Mouse (Mus musculus): Measurements from ENCODE around the gene Pafah1b2.

Pafah1b2 gene

GRCm38 (mm10) chr9:46026058-46026849, 13.8 kb upstream of the Pafah1b2 start:
- no peak for DNase-seq

GRCm38 (mm10) chr9:46023591-46023990, 11.1 kb upstream of the Pafah1b2 start:
- no peak for DNase-seq

- no peak for DNase-seq
These were observed 7.5 kb upstream of the Pafah1b2 start for GRCm38 (mm10) chr9:46019975-46020374.

GRCm38 (mm10) chr9:46018316-46018715, 5.8 kb upstream of the Pafah1b2 start:
- no peak for DNase-seq

GRCm38 (mm10) chr9:46016417-46016816, 3.9 kb upstream of the Pafah1b2 start:
- DNase-seq, result peak; percentile 48 to 70

- DNase-seq, result peak; percentile 45 to 57
These were observed 3.3 kb upstream of the Pafah1b2 start for GRCm38 (mm10) chr9:46015831-46016230.

GRCm38 (mm10) chr9:46015081-46015551, 2.6 kb upstream of the Pafah1b2 start:
- DNase-seq, result peak; percentile 43 to 44

- peak; percentile 60 to 69 for DNase-seq
These were observed 1.8 kb upstream of the Pafah1b2 start for GRCm38 (mm10) chr9:46014251-46014681.

GRCm38 (mm10) chr9:46013616-46014015, 1.1 kb upstream of the Pafah1b2 start:
- DNase-seq, result no peak

- DNase-seq, result peak; percentile 44 to 45
These were observed 608 bp upstream of the Pafah1b2 start for GRCm38 (mm10) chr9:46013009-46013586.

GRCm38 (mm10) chr9:46011094-46011970, 1.2 kb downstream of the Pafah1b2 start:
- no peak for DNase-seq

- DNase-seq, result no peak
These were observed 2.9 kb downstream of the Pafah1b2 start for GRCm38 (mm10) chr9:46009669-46009983.

GRCm38 (mm10) chr9:46008931-46009668, 3.4 kb downstream of the Pafah1b2 start:
- DNase-seq, result no peak

GRCm38 (mm10) chr9:46006224-46006623, 6.3 kb downstream of the Pafah1b2 start:
- no peak for DNase-seq

- DNase-seq, result no peak
These were observed 8.0 kb downstream of the Pafah1b2 start for GRCm38 (mm10) chr9:46004529-46004928.

- peak; percentile 64 to 70 for DNase-seq
These were observed 8.8 kb downstream of the Pafah1b2 start for GRCm38 (mm10) chr9:46003729-46004128.

GRCm38 (mm10) chr9:45999009-45999408, 13.5 kb downstream of the Pafah1b2 start:
- DNase-seq, result no peak

GRCm38 (mm10) chr9:45985229-45985567, 27.3 kb downstream of the Pafah1b2 start:
- DNase-seq, result peak; percentile 77 to 84

- peak; percentile 87 to 92 for DNase-seq
These were observed 27.9 kb downstream of the Pafah1b2 start for GRCm38 (mm10) chr9:45984409-45985228.

GRCm38 (mm10) chr9:45983676-45984408, 28.6 kb downstream of the Pafah1b2 start:
- peak; percentile 15 to 26 for DNase-seq

- no peak for DNase-seq
These were observed 31.2 kb downstream of the Pafah1b2 start for GRCm38 (mm10) chr9:45981331-45981730.
